Comparison of ENCODE assay signal across 9 mouse cellular contexts in the genomic region with DNA sequence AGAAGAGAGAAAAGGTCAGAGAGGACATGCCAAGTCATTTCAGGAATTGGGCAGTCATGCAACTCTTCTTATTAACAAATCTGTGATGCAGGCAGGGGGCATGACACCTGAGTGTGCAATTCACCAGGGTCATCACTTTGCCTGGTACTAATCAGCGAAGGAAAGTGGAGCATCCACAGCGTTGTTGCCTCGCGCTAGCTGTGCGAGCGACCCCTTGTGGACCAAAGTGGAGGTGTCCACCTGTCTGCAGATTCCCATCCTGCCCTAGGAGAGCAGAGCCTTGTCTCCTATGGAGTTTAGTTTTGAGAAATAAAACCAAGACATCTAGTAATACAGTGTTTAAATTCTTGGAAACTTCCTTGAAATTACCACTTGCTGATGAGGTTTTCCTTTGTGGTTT.
A peak's percentile ranks its signal among the peaks of the same experiment; 100 is the strongest.
DNase-seq lines count a peak whose midpoint lies in the region; ATAC-seq lines count a peak whose summit lies in the region.
"Had no signal": no experiment of that assay in that cellular context is flagged by ENCODE, and none has a peak within 500 bp of the region (broad histone marks: within the 10 kb centered on the region; RNA-seq: fewer than 3 reads in every experiment).

No protein-coding gene starts in this region.

- DNase-seq in hindbrain, embryonic 14.5 days (ENCODE audit: low spot score) = peak; percentile 55
- peak; percentile 35 for DNase-seq in ES-CJ7 (ENCODE audit: low read depth, low spot score)
- peak; percentile 61 to 64 for DNase-seq in cerebellum, adult 18-20 months
- peak; percentile 52 to 53 for DNase-seq in frontal cortex, postnatal 25 days (ENCODE audit: low spot score in 2 of 2)
- peak; percentile 58 to 59 for DNase-seq in left cerebral cortex, postnatal 14 days (ENCODE audit: low spot score in 2 of 2)
- peak; percentile 67 to 70 for DNase-seq in right cerebral cortex, adult 2 months (ENCODE audit: low spot score in 2 of 2)
- DNase-seq in adipocyte (ENCODE audit: low spot score) = no peak

- H3K27ac ChIP-seq in hindbrain, embryonic 14.5 days = no peak overlapping the region
- H3K27ac ChIP-seq in hindbrain, embryonic 13.5 days = no peak overlapping the region

- H3K36me3 ChIP-seq in hindbrain, embryonic 14.5 days (replicated peaks; ENCODE audit: control insufficient read depth, insufficient read depth) = no peaks in the 10 kb centered on the region
- H3K36me3 ChIP-seq in hindbrain, embryonic 13.5 days = no peaks in the 10 kb centered on the region

- no peak overlapping the region for H3K4me2 ChIP-seq in hindbrain, embryonic 14.5 days (replicated peaks)
- no peak overlapping the region for H3K4me2 ChIP-seq in hindbrain, embryonic 13.5 days

- H3K4me3 ChIP-seq in hindbrain, embryonic 14.5 days (replicated peaks; ENCODE audit: low read length) = no peak overlapping the region
- no peak overlapping the region for H3K4me3 ChIP-seq in hindbrain, embryonic 13.5 days
- H3K4me3 ChIP-seq: myocyte had no signal

- H3K9ac ChIP-seq in hindbrain, embryonic 14.5 days = no peak overlapping the region
- H3K9ac ChIP-seq in hindbrain, embryonic 13.5 days = no peak overlapping the region

- no peak for ATAC-seq in hindbrain, embryonic 14.5 days (ENCODE audit: low FRiP score)
- no peak for ATAC-seq in hindbrain, embryonic 13.5 days (ENCODE audit: low FRiP score)

- no peaks in the 10 kb centered on the region for H3K27me3 ChIP-seq in hindbrain, embryonic 14.5 days (ENCODE audit: control insufficient read depth, insufficient read depth, low read length)
- no peaks in the 10 kb centered on the region for H3K27me3 ChIP-seq in hindbrain, embryonic 13.5 days

- no peaks in the 10 kb centered on the region for H3K4me1 ChIP-seq in hindbrain, embryonic 14.5 days (replicated peaks; ENCODE audit: control insufficient read depth, insufficient read depth, low read length)
- peaks cover 11% of the 10 kb centered on the region; the same call in 1 of the 2 replicates for H3K4me1 ChIP-seq in hindbrain, embryonic 13.5 days (replicated peaks)

- intact Hi-C loops in left cerebral cortex, postnatal 14 days (cut with DNase I) = no loop called here

- WGBS in hindbrain, embryonic 14.5 days = 10% methylated on average over 6 of the region's 6 CpGs
- WGBS in hindbrain, embryonic 13.5 days = 8% methylated on average over 6 of the region's 6 CpGs

- H3K9me3 ChIP-seq in hindbrain, embryonic 14.5 days (ENCODE audit: control insufficient read depth, low read length) = no peaks in the 10 kb centered on the region
- no peaks in the 10 kb centered on the region for H3K9me3 ChIP-seq in hindbrain, embryonic 13.5 days
